Mouse (Mus musculus): Measurements from ENCODE around the gene Mif4gd. TPM values are rescaled to one million over a fixed set of nuclear protein-coding genes. Genes with fewer than 3 reads are reported as not detected.

Gene Mif4gd
- 10 to 100 TPM; 42.1 to 46.5 TPM for total RNA-seq (2023)

DNA sequence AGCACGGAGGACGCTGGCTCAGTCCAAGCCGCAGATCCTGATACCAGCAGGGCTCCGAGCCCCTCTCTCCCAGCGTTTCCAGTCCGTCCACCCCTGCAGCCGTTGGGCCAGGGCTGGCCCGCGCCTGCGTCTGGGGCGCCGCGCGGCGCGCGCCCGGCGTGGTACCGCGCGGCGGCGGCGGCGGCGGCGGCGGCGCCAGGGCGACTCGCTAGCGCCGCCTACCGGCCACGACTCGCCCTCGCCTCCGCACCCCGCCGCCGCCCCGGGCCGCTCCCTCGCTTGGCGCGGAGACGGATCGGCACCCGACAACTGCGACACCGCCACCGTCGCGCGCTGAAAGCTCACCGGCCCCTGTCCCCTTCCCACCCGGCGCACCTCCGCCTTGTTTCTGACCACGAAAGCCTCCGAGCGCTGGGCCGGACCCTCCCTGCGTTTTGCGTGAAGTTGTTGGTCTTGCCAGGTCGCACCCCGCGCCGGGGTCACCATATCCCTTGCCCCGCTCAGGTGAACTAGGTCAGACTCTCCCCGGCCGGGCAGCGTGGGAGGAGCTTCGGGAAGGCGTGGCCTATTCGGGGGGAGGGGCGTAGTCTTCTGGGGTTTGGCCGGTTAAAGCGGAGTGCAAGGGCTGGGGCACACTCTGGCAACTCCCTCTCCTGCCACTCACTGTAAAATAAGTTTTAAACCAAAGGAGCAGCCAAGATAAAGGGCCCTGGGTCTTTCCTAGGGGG, at the start of gene Mif4gd:
Mif4gd (minus strand) TSS at position 560 of the 728 bp plus-strand sequence.

DNA sequence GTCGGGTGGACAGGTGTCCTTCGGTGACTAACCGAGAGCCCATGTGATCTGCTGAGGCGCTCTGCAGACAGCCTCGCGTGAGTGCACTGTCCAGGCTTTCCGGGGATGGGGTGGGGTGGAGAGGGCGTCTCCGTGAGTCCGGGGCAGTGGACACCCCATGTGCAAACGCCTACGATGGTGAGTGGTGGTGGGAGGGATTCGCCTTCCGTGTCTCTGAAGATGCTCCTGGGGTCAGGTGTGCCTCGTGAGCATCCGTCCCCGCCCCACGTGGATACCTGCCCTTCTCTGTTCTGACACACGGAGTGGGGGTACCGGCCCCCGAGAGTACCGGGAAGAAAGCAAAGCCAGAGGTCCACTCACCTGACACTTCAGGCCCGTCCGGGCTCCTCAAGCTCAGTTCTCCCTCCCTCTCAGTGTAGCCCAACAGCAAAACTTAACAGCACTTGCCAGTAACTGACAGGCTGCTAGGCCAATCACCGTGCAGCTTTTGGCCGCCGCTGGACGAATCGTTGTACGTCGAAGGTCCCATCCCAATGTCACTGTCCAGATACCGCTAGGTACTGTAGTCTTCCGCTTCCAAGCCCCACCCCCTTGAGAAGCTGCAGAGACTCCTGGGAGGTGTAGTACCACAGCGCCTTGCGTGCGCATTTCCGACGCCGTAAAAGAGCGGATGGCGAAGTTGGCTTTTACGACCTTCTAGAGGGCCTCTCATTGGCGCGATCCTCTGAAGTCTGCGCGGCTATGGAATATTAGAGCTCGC, 15.1 kb upstream of the Mif4gd start, which contains the start of gene Slc25a19:
Slc25a19 (minus strand) TSS at position 591 of the 760 bp plus-strand sequence.

DNA sequence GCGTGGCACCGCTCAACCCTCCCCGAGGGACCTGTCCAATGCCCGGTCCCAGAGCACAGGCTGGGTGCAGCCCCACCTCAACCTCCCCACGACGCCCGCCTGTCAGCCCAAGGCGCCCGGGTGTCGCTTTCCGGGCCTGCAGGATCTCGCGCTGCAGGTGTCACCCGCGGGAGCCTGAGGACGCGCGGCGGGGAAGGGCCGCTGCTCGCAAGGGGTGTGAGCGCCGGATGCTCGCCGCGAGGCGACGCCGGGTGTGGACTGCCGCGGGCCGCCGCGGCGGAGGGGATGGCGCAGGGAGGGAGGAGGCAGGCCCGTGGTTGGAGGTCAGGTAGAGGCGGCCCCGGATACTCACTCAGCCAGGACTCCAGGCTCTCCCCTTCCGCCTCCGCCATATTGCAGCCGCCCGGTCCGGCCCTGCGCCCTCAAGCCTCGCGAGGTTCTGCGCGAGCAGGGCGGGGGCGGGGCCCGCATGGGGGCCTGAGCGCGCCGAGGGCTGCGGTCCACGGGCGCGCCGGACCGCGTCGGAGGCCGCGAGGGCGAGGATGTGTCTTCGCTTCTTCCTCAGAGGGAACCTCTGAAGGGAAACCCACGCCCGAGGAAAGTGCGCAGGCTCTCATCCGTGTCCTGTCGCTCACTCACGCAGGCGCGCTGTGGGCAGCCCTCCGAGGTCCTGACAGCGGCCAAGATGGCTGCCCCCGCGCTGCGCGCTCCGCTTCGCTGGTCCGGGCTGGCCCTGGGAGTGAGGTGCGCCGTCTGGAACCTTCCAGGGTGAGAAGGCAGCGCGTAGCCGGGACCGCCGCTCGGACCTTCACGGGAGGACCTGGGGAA, 9.1 kb downstream of the Mif4gd start, which contains the start of the genes Mrps7 and Gga3:
Mrps7 (plus strand) TSS at position 450 of the 828 bp plus-strand sequence.
Gga3 (minus strand) TSS at position 576 of the 828 bp plus-strand sequence.

DNA sequence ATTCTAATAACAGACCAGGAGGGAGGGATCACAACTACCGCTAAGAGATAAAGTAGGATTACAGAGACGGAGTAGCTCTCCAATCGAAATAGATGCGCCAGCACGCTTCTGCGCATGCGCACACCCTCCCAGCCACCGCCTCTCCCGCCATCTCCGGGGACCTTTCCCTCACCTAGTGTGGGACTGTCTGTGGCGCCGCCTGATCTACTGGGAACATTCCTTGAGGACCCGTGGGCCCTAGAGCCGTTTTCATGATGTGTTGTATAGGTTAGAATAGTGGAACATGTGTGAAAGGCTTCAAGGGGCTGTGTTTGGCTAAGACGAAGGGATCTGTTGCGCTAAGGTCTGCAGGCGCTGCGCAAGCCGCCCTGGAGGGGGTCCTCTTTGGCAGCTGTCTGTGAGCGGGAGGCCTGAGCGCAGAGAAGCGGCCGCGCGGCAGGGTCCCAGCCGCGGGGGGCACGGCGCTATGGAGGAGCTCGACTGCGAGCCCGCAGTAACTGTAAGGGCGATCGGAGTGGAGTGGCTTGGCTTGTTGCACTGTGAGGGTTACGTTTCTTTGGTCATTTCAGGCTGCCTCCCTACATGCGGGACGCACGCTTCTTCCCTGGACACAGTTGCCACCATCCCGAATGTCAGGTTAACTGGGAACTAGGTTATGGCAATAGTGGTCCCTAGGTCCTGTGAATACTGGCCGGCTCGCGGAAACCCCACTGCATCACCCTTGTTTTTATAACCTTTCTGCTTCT, 48.5 kb downstream of the Mif4gd start, which contains the start of gene Nup85:
Nup85 (plus strand) TSS at position 371 of the 746 bp plus-strand sequence.

Other genes with a start within 250 kb of the Mif4gd start
- gene Hid1, start 245.2 kb downstream of the Mif4gd start, total RNA-seq (2023): under 1 TPM; 0.45 to 0.73 TPM
- gene Cdr2l, start 231.1 kb downstream of the Mif4gd start, total RNA-seq (2023): under 1 TPM; 0.21 to 0.36 TPM
- gene Mrpl58, start 209.2 kb downstream of the Mif4gd start, total RNA-seq (2023): 10 to 100 TPM; 51.8 to 56.5 TPM
- gene Atp5h, start 193.0 kb downstream of the Mif4gd start, total RNA-seq (2023): 100 to 1,000 TPM; 227 to 243 TPM
- gene Kctd2, start 192.8 kb downstream of the Mif4gd start, total RNA-seq (2023): 10 to 100 TPM; 33.9 to 34.2 TPM
- not detected for gene Trim80, start 172.4 kb downstream of the Mif4gd start, total RNA-seq (2023)
- under 1 TPM in 1 of 2 experiments, not detected in 1; 0.21 TPM for gene Slc16a5, start 150.5 kb downstream of the Mif4gd start, total RNA-seq (2023)
- gene Armc7, start 137.3 kb downstream of the Mif4gd start, total RNA-seq (2023): 10 to 100 TPM; 31.8 to 35.1 TPM
- gene Nt5c, start 121.1 kb downstream of the Mif4gd start, total RNA-seq (2023): 10 to 100 TPM; 91.6 to 94.8 TPM
- 100 to 1,000 TPM; 177 to 178 TPM for gene Jpt1, start 98.6 kb downstream of the Mif4gd start, total RNA-seq (2023)
- 100 to 1,000 TPM; 185 to 191 TPM for gene Sumo2, start 76.7 kb downstream of the Mif4gd start, total RNA-seq (2023)
- 10 to 100 TPM; 32.4 to 40.1 TPM for gene Nup85, start 48.5 kb downstream of the Mif4gd start, total RNA-seq (2023)
- gene Mrps7, start 9.0 kb downstream of the Mif4gd start, total RNA-seq (2023): 10 to 100 TPM; 19.5 to 22.1 TPM
- gene Gga3, start 8.9 kb downstream of the Mif4gd start, total RNA-seq (2023): 10 to 100 TPM; 74.0 to 86.5 TPM
- gene Slc25a19, start 15.3 kb upstream of the Mif4gd start, total RNA-seq (2023): 10 to 100 TPM; 36.3 to 40.4 TPM
- 100 to 1,000 TPM; 226 to 238 TPM for gene Grb2, start 95.6 kb upstream of the Mif4gd start, total RNA-seq (2023)
- gene Tmem94, start 152.5 kb upstream of the Mif4gd start, total RNA-seq (2023): 10 to 100 TPM; 54.7 to 60.5 TPM
- gene Caskin2, start 200.7 kb upstream of the Mif4gd start, total RNA-seq (2023): 1 to 10 TPM; 1.2 to 1.3 TPM
- gene Tsen54, start 201.8 kb upstream of the Mif4gd start, total RNA-seq (2023): 10 to 100 TPM; 17.0 to 17.7 TPM
- gene Llgl2, start 211.1 kb upstream of the Mif4gd start, total RNA-seq (2023): 10 to 100 TPM in 1 of 2 experiments, 1 to 10 TPM in 1; 8.1 to 14.9 TPM
- not detected for gene Myo15b, start 245.4 kb upstream of the Mif4gd start, total RNA-seq (2023)